Mouse (Mus musculus): ENCODE measurements around the gene Trim3.
A peak's percentile ranks its signal among the peaks of the same experiment; 100 is the strongest.

Gene Trim3

GRCm38 (mm10) chr7:105633127-105633800 is at the start of gene Trim3:
TSS of gene Trim3 (minus strand) at chr7:105633571.
- DNase-seq (ENCODE audit: low spot score in 2 of 2), result peak; percentile 69 to 81

- peak in 1 of 2 experiments; percentile 38 for DNase-seq (ENCODE audit: low spot score in 2 of 2)
Observed at GRCm38 (mm10) chr7:105650639-105651435, 17.5 kb upstream of the Trim3 start, which contains the start of gene Dnhd1. TSS of gene Dnhd1 (plus strand) at chr7:105650827.

- no peak for DNase-seq (ENCODE audit: low spot score in 2 of 2)
Observed at GRCm38 (mm10) chr7:105641936-105642335, 8.6 kb upstream of the Trim3 start.

- no peak for DNase-seq (ENCODE audit: low spot score in 2 of 2)
Observed at GRCm38 (mm10) chr7:105640894-105641255, 7.5 kb upstream of the Trim3 start.

- peak; percentile 83 to 95 for DNase-seq (ENCODE audit: low spot score in 2 of 2)
Observed at GRCm38 (mm10) chr7:105640233-105640893, 7.0 kb upstream of the Trim3 start, which contains the start of the genes Arfip2 and Gm45799. TSS of gene Arfip2 (minus strand) at chr7:105640416. TSS of gene Gm45799 (plus strand) at chr7:105640552.

- no peak for DNase-seq (ENCODE audit: low spot score in 2 of 2)
Observed at GRCm38 (mm10) chr7:105639756-105640155, 6.4 kb upstream of the Trim3 start, which contains the start of gene Timm10b. TSS of gene Timm10b (plus strand) at chr7:105640056.

GRCm38 (mm10) chr7:105639304-105639703 is 5.9 kb upstream of the Trim3 start:
- DNase-seq (ENCODE audit: low spot score in 2 of 2), result peak in 1 of 2 experiments; percentile 3

GRCm38 (mm10) chr7:105638776-105639175 is 5.4 kb upstream of the Trim3 start:
- no peak for DNase-seq (ENCODE audit: low spot score in 2 of 2)

GRCm38 (mm10) chr7:105635726-105636125 is 2.4 kb upstream of the Trim3 start:
- DNase-seq (ENCODE audit: low spot score in 2 of 2), result no peak

GRCm38 (mm10) chr7:105634272-105634920 is 1.0 kb upstream of the Trim3 start:
- DNase-seq (ENCODE audit: low spot score in 2 of 2), result peak in 1 of 2 experiments; percentile 3

GRCm38 (mm10) chr7:105633801-105634135 is 397 bp upstream of the Trim3 start:
- DNase-seq (ENCODE audit: low spot score in 2 of 2), result no peak

- no peak for DNase-seq (ENCODE audit: low spot score in 2 of 2)
Observed at GRCm38 (mm10) chr7:105632551-105632972, 809 bp downstream of the Trim3 start.

GRCm38 (mm10) chr7:105628633-105629032 is 4.7 kb downstream of the Trim3 start:
- DNase-seq (ENCODE audit: low spot score in 2 of 2), result no peak

GRCm38 (mm10) chr7:105625397-105625796 is 8.0 kb downstream of the Trim3 start:
- DNase-seq (ENCODE audit: low spot score in 2 of 2), result no peak

- DNase-seq (ENCODE audit: low spot score in 2 of 2), result no peak
Observed at GRCm38 (mm10) chr7:105621646-105622292, 11.6 kb downstream of the Trim3 start.

- no peak for DNase-seq (ENCODE audit: low spot score in 2 of 2)
Observed at GRCm38 (mm10) chr7:105621053-105621452, 12.3 kb downstream of the Trim3 start.

GRCm38 (mm10) chr7:105619701-105620100 is 13.7 kb downstream of the Trim3 start:
- DNase-seq (ENCODE audit: low spot score in 2 of 2), result no peak

- no peak for DNase-seq (ENCODE audit: low spot score in 2 of 2)
Observed at GRCm38 (mm10) chr7:105617810-105618209, 15.6 kb downstream of the Trim3 start.

- no peak for DNase-seq (ENCODE audit: low spot score in 2 of 2)
Observed at GRCm38 (mm10) chr7:105616561-105616960, 16.8 kb downstream of the Trim3 start.

- no peak for DNase-seq (ENCODE audit: low spot score in 2 of 2)
Observed at GRCm38 (mm10) chr7:105615720-105616119, 17.7 kb downstream of the Trim3 start.

GRCm38 (mm10) chr7:105614400-105614799 is 19.0 kb downstream of the Trim3 start:
- DNase-seq (ENCODE audit: low spot score in 2 of 2), result no peak
